Mouse (Mus musculus) embryonic fibroblast, embryonic 13.5 days (primary cell): ENCODE measurements around the gene Ldhal6b. TPM values are rescaled to one million over a fixed set of nuclear protein-coding genes. Genes with fewer than 3 reads are reported as not detected.

Experiments
- H3K27ac ChIP-seq: 2 replicates; pipeline ENCODE4 v1.5.1; 2012; ENCODE audit warnings: low read length, control low read depth, inconsistent platforms; ENCODE audit not compliant: insufficient read depth
- H3K4me1 ChIP-seq: 2 replicates; pipeline ENCODE4 v1.6.1; 2011; ENCODE audit warnings: low read length; ENCODE audit not compliant: control insufficient read depth, insufficient read depth
- H3K4me3 ChIP-seq: 2 replicates; pipeline ENCODE4 v1.5.1; 2011; ENCODE audit warnings: mild to moderate bottlenecking, control low read depth, low read length; ENCODE audit not compliant: insufficient read depth
- CTCF ChIP-seq: IDR thresholded peaks from 2 replicates; pipeline ENCODE4 v1.5.1; 2011; ENCODE audit warnings: mild to moderate bottlenecking, control low read depth, low read length, moderate library complexity, borderline replicate concordance; ENCODE audit not compliant: insufficient read depth
- POLR2A ChIP-seq: IDR thresholded peaks from 2 replicates; pipeline ENCODE4 v1.6.1; 2011; ENCODE audit warnings: low read depth, mild to moderate bottlenecking, control low read depth, low read length, moderate library complexity
- polyA plus RNA-seq: library from polyadenylated mRNA; stranded (reverse); fragments of >200 nt; gene quantifications from 2 replicates; pipeline ENCODE4 v1.2.4, GENCODE M21; 2011; ENCODE audit warnings: low read depth; ENCODE audit not compliant: missing spikeins, insufficient read length

Gene Ldhal6b
- polyA plus RNA-seq, 1 experiment, result 0.35 TPM

DNA sequence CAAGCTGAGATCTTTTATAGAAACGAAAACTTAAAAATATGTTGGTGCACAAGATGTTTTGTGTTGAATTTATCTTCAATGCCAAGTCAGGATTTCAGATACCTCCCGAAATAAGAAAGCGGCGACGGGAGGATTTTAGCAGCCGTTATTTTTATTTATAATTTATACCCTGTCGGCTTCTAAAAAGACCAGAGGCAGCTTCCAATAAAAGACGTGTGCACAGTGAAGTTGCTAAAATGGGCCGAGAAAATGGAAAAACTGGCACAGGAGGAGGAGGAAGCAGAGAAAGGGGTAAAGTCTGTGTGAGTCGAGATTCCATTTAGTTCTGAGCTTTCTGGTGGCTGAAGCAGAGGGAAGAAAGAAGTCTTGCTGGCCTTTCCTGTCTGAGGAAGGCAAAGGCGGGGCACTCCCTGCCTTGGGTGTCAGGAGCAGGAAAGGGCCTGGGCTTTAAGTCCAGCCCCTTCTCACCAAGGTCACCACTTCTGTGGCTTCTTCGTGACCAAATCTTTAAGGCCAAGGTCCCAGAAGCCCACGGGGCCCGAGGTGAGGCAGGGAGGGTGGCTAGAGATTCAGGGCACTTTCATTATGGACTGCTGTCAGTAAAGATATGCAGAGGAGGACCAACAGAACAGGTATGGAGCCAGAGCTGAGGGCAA, 18.0 kb downstream of the Ldhal6b start:
- no peak overlapping the region for H3K27ac ChIP-seq
- TF ChIP-seq POLR2A, result no peak
- no peak for TF ChIP-seq CTCF
- no peak overlapping the region for H3K4me3 ChIP-seq
- no peaks in the 10 kb centered on the region for H3K4me1 ChIP-seq

- TF ChIP-seq POLR2A (no peak), CTCF (peak; percentile 98)
These were observed 21.2 kb downstream of the Ldhal6b start for GRCm38 (mm10) chr17:5397148-5398007.

DNA sequence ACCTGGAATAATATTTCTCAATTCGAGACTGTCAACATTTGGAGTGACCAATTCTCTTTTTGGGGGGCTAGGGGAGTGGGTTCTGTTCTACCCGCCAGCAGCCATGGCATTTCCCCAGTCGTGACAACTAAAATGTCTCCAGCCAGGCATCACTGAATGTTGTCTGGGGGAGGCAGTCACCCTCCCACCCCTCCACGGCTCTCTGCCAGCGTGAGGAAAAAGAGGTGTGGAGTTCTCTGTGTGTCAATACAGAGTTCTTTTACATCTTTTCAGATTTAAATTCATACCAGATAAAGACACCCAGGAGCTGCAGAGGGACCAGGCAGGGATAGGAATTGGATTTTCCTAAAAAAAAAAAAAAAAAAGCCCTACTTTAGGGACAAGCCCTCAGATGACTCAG, 22.4 kb downstream of the Ldhal6b start:
- no peak overlapping the region for H3K4me3 ChIP-seq

More at GRCm38 (mm10) chr17:5397148-5398007, 21.2 kb downstream of the Ldhal6b start:
- no peak overlapping the region for H3K4me3 ChIP-seq
- H3K4me1 ChIP-seq, result no peaks in the 10 kb centered on the region
- H3K27ac ChIP-seq, result no peak overlapping the region

DNA sequence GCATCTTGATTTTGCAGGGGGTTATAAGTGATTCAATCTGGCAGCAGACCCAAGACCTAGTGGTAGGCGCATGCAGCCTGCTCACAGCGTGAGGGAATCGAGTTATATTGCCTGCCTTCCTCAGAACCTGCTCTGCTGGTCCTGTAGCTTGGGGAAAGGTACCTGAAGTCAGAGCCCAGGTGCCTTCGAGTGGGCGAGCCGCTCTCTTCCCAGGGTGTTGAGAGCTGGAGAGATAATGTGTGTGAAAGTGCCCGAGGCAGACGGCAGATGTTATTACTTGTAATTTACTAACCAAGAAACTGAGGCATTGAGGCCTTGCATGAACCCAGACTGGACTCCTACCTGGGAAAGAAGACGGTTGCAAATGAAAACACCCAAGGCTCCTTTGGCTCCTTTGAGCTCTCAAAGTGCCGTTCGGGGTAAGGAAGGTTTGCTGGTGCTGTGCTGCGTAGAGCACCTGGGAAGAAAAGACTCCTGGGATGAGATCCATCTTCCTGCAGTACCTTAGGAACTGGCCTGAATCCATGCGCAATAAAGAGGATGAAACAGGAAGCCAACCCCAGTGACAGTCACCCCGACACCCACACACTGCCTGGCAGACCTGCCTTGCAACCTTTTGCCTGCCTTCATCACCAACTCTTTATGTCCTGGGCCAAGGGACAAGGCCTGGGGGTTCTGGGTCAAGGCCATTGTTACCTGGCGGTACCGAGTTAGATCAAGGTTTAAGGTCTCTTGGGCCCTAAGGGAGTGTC, 22.9 kb downstream of the Ldhal6b start:
- no peaks in the 10 kb centered on the region for H3K4me1 ChIP-seq
- no peak overlapping the region for H3K4me3 ChIP-seq
- no peak overlapping the region for H3K27ac ChIP-seq
- TF ChIP-seq POLR2A (no peak), CTCF (no peak)

More for the DNA sequence above, 22.4 kb downstream of the Ldhal6b start:
- no peak overlapping the region for H3K27ac ChIP-seq
- TF ChIP-seq POLR2A (no peak), CTCF (no peak)
- H3K4me1 ChIP-seq, result no peaks in the 10 kb centered on the region

GRCm38 (mm10) chr17:5390682-5391081, 27.9 kb downstream of the Ldhal6b start:
- no peak overlapping the region for H3K4me3 ChIP-seq
- no peak for TF ChIP-seq CTCF
- no peak for TF ChIP-seq POLR2A
- H3K4me1 ChIP-seq, result no peaks in the 10 kb centered on the region
- no peak overlapping the region for H3K27ac ChIP-seq

- no peak overlapping the region for H3K27ac ChIP-seq
- H3K4me3 ChIP-seq, result no peak overlapping the region
- no peaks in the 10 kb centered on the region for H3K4me1 ChIP-seq
- TF ChIP-seq POLR2A (no peak), CTCF (no peak)
These were observed 30.2 kb downstream of the Ldhal6b start for GRCm38 (mm10) chr17:5388351-5388750.

DNA sequence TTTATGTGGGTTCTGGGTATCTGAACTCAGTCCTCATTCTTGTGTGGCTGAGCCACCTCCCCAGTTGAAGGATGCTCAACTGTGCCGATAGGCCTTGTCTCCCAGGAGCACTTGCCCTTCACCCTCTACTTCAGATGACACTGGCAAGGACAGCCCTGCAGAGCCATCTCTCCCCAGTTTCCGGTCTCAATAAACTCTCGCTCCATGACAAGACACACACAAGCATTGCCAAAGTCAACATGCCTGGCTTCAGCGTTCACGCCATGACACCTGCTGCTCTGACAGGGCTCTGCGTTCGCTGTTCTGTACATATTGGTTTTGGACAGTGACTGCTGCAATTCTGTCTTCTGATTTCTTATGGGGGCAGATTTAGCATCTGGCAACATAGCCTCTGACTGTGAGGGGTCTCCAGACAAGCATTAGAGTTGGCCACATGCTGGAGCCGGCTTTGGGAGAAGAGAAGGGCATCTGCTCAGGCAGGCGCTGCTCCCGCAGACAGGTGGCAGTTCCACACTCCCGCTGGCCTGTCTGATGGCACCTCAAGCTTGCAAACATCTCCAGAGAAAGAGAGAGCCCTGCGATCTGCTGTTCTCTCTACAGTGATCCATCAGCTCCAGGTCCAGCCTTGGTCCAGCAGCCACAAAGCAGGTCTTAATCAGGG, 31.6 kb downstream of the Ldhal6b start:
- TF ChIP-seq POLR2A, result no peak
- TF ChIP-seq CTCF, result no peak
- H3K27ac ChIP-seq, result no peak overlapping the region
- H3K4me1 ChIP-seq, result no peaks in the 10 kb centered on the region
- H3K4me3 ChIP-seq, result no peak overlapping the region

DNA sequence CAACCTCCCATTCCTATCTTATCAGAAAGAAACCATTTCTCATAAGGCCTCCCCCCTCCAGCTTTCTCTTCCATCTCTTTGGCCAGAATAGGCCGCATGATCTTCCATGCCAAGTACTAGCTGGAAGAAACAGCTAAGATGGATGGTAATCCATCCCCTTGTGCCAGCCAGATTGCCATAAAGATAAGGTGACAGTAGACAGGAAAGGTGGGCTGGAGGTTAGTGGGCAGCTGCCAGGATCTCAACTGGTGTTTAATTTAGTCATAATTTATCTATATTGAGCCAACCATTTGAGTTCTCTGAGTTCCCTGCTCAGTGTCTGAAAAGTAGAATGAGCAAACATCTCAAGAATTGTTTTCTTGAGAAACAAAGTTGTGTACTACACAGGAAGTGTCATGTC, 32.9 kb downstream of the Ldhal6b start:
- no peak for TF ChIP-seq CTCF
- no peak for TF ChIP-seq POLR2A
- H3K27ac ChIP-seq, result no peak overlapping the region
- no peak overlapping the region for H3K4me3 ChIP-seq
- no peaks in the 10 kb centered on the region for H3K4me1 ChIP-seq

DNA sequence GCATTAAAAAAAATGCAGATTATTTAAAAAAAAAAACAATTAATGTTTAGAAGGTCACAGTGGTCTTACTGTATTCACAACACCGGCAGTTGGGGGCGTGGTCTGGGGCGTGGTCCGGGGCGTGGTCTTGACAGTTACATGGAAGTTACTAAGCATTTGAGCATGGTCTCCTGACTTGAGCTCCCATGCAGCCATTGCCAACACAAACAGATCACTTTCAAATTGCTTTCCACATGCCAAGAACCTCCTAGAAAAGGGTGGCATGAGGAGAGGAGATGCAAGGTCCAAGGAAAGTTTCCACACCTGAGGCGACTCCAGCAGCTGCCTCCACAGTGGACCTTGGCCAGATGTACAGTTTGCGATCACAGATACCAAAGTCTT, 40.6 kb downstream of the Ldhal6b start:
- Histone ChIP-seq H3K27ac (no peak overlapping the region), H3K4me3 (no peak overlapping the region), H3K4me1 (peaks cover 2% of the 10 kb centered on the region; the same call in 1 of the 2 replicates)
- TF ChIP-seq POLR2A, result no peak
- no peak for TF ChIP-seq CTCF
